Mouse (Mus musculus) ES-E14 (cell line): Measurements from ENCODE around the gene Ncaph2.

Experiments used
- HCFC1 ChIP-seq: IDR thresholded peaks from 2 replicates; pipeline ENCODE4 v1.6.1; 2012; ENCODE audit warnings: low read length, inconsistent platforms, borderline replicate concordance; ENCODE audit not compliant: insufficient read depth
- ZNF384 ChIP-seq: IDR thresholded peaks from 2 replicates; pipeline ENCODE4 v1.6.1; 2012; ENCODE audit warnings: low read depth, low read length, inconsistent platforms

- TF ChIP-seq ZNF384 (no peak), HCFC1 (no peak)
Measured at GRCm38 (mm10) chr15:89396883-89397282, 41.4 kb downstream of the Ncaph2 start.
